Mouse (Mus musculus) CD8-positive naive resting alpha-beta T cell, adult 2 months (primary cell): ENCODE data around the gene Mmp21.
"Not testable (repeated sequence)": the region's sequence is repeated elsewhere in the genome, so short reads cannot be mapped to it uniquely, and the experiment has no call there.

Experiments used
- DNase-seq, 2 experiments: peaks; one replicate each; pipeline ENCODE4 v3.0.0; 2022; ENCODE audit warnings: low read depth in 2 of 2, low spot score in 2 of 2

Gene Mmp21

DNA sequence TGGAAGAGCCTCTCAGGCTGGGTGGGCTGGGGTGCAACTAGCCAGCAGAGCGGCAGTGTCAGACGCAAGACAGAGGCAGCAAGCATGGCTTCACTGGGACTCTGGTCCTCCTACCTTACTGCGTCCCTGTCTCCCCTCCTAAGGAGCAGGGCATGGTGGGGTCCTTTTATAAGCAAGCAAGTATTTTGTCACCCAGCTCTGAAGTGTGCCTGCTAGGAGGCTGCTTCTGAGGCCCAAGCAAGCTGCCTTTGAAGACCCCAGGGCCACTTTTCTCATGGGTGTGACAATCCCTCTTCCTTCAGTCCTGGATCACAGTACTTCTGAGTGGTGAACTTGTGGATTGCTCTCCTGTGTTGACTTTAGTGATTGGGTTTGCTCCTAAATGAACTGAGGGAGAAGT is at the start of gene Mmp21:
Gene Mmp21 (minus strand): TSS at position 101 of the 400 bp plus-strand sequence.
- DNase-seq = no peak

DNA sequence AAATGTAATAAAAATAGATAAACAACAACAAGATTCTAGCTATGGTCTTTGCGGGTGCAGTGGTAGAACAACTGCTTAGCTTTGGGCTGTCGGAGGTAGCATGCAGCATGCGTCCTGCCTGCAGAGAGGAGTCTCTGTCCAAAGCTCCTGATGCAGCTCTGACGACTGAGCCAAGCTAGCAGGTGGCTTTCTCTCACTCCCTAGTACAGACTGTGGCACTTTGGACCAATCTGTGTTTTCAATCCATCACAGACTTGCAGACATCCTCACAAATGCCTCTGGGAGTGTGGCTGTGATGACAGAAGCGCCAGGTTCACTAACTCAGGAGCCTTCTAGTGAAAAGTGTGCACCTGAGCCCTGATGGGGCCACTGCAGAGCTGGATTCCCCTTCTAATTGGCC is 49.5 kb upstream of the Mmp21 start:
- DNase-seq = no peak

GRCm38 (mm10) chr7:133727027-133727426 is 47.2 kb upstream of the Mmp21 start:
- no peak for DNase-seq

DNA sequence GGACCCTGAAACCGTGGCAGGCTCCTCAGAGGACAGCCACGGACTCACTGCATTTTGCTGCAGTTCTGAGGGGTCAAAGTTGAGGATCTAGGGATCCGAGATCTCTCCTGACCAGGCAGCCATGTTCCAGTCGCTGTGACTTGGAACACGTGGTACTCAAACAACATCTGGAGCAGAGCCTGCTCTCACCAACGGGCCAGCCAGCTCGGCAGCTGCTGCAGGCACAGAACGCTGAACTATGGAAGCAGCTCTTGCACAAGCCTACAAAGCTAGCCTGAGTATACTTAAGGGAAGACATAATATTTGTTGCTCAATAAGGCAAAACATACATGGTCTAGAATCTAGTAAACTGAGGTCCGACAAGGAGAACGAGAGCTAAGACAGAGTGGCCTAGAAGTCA is 45.7 kb upstream of the Mmp21 start:
- DNase-seq = no peak

DNA sequence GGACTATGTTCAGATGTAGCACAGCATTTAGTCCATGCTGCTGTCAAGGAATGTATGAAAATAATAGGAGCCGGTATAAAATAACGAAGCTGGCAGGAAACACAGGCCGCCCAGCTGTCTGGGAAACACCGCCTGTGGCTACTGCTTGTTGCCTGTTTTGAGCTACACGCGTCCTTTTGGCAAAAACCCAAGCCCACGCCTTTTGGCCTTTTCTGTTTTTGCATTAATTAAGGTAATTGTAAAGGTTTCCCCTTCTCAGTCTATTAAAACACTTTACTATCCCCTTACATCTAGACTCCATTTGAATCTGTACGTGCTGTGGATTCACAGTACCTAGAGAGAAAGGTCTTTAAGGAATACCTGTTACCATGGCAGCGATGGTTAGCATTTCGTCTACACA is 45.0 kb upstream of the Mmp21 start:
- DNase-seq = no peak

- no peak for DNase-seq
Observed at GRCm38 (mm10) chr7:133720616-133721015, 40.8 kb upstream of the Mmp21 start.

GRCm38 (mm10) chr7:133718580-133718979 is 38.7 kb upstream of the Mmp21 start:
- no peak for DNase-seq

DNA sequence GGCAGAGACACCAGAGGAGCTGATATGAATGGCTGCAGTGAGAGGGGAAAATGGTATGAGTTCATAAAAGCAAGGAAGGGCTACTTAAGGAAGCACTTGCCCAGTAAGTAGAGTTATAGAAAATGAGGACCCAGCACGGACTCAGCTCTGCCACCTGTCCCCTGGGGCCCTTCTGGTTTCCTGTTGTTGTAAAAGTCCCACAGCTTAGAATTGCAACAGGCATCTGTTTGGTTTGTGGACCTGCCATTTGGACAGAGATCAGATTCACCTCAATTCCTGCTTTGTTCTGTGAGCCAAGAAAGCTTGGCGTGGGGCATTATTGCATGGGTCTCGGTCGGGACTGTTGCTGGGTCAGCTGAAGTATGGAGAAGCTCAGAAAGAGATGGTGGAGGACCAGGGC is 35.5 kb upstream of the Mmp21 start:
- DNase-seq = no peak

GRCm38 (mm10) chr7:133707301-133707700 is 27.4 kb upstream of the Mmp21 start:
- DNase-seq = peak in 1 of 2 experiments; percentile 22

- DNase-seq = no peak
Observed at GRCm38 (mm10) chr7:133703906-133704305, 24.0 kb upstream of the Mmp21 start.

- no peak for DNase-seq
Observed at GRCm38 (mm10) chr7:133702333-133702732, 22.5 kb upstream of the Mmp21 start.

DNA sequence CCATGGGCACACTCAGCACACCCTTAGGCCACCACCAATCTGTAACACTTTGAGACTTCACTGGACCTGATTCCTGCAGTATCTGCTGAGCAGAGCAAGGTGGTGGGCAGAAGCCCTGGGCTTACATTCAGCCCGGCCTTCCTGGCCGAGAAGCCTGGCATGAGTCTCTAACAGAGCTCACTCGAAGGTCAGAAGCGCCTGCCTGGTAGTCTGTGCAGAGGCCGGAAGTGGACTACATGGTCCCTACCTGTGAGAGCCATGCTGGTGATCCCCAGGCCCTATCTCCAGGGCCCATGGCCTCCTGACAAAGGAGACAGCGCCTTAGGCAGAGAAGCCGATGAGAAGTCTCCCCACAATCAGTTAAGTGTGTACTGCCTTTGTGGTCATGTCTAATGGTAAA is 21.5 kb upstream of the Mmp21 start:
- DNase-seq = no peak

DNA sequence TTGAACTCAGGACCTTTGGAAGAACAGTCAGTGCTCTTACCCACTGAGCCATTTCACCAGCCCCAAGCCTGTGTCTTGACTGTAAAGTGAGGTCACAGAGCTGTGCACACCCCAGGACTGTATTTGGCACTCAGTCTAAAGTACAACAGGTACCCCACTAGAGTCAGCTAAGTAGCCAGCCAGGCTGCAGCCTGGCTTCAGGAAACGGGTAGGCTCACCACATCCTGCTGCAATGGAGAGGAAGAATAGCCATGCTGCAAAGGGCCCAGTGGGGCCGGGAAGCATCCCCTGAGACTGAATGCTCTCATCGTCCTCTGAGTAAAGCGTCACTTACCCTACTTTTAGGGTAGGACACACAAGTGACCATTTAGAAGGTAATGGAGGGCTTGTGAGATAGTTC is 20.0 kb upstream of the Mmp21 start:
- DNase-seq = no peak

GRCm38 (mm10) chr7:133698021-133698709 is 18.3 kb upstream of the Mmp21 start:
- DNase-seq = no peak

GRCm38 (mm10) chr7:133685644-133686043 is 5.8 kb upstream of the Mmp21 start:
- DNase-seq = not testable (repeated sequence)

- no peak for DNase-seq
Observed at GRCm38 (mm10) chr7:133684701-133685100, 4.8 kb upstream of the Mmp21 start.

- DNase-seq = no peak
Observed at GRCm38 (mm10) chr7:133684110-133684509, 4.2 kb upstream of the Mmp21 start.

DNA sequence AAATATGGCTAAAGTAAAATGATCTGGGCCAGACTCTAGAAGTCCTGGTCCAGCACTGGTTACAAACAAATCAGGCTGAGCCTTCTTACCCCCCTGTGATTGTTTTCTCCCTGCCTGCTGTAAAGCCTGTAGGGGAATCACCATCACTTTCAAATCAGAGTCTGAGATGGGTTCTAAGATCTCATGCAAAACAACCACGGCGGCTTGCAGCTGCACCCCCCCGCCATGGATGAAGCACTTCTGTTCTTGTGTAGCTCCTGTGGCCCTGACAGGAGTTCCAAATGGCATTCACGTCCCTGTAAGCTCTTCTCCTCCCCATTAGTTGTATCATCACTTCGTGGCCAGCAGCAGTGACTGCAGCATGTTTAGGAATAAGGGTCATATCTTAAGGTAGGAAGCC is 3.8 kb upstream of the Mmp21 start:
- no peak for DNase-seq

- no peak for DNase-seq
Observed at GRCm38 (mm10) chr7:133679439-133679838, 422 bp downstream of the Mmp21 start.

DNA sequence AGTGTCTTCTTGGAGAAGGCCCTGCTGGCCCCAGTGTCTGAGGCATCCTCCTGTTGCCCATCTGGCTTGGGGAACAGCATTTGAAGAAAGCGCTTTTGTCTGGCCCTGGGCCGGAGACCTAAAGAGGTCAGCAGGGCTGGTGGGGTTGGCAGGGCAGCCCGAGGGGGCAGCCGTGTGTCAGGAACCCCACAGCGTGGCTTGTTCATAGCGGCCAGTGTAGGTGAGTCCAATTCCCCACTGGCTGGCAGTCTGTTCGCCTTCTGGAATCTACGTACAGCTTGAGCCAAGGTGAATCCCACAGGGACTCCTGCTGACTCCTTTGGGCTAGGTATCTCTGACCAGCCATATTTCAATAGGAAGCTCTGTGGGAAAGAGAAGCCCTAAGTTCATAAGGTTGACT is 1.1 kb downstream of the Mmp21 start:
- no peak for DNase-seq

- no peak for DNase-seq
Observed at GRCm38 (mm10) chr7:133676002-133676401, 3.9 kb downstream of the Mmp21 start.

GRCm38 (mm10) chr7:133670846-133671245 is 9.0 kb downstream of the Mmp21 start:
- no peak for DNase-seq

DNA sequence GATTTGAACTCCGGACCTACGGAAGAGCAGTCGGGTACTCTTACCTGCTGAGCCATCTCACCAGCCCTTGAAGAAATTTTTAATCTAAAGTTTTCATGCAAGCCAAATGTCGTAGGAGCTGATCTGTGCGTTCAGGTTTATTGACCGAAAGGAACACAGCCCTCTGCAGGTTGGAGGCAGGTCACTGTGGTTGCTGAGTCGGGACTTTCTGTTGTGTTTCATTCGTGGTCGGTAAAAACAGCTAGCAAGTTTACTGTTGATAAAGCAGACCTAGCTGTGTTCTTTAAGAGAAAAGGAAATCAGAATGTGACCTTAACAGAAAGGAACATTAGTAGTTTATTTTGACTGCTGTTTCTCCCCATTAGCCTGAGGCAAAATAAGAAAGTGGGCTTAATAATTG is 9.9 kb downstream of the Mmp21 start:
- DNase-seq = no peak
